Mouse (Mus musculus): ENCODE data around the gene Syt12.

DNA sequence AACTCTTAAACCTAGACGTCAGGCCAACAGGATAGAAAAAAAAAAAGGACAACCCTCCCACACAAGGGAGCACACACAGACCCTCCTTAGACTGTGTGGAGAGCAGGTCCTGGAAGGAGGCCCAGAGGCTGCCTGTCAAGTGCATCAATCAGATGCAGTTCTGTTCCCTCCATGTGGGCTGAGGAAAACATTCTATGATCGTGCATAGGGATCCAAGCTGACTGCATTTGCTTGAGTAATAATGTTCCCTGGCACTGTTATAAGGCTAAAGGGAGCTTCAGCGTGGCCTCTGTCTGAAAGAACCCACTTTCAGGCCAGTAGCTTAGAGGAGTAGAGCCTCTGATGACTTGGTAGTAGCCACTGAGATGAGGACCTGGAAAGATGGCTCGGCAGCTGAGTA lies 24.7 kb downstream of the Syt12 start:
- TF ChIP-seq POLR2A (IDR thresholded peaks at IDR 0.05; ENCODE audit: borderline replicate concordance, extremely low read depth, low read depth, low read length) (no peak), CTCF (IDR thresholded peaks at IDR 0.05; ENCODE audit: insufficient read depth, low read length) (no peak)
